In the genomic region with DNA sequence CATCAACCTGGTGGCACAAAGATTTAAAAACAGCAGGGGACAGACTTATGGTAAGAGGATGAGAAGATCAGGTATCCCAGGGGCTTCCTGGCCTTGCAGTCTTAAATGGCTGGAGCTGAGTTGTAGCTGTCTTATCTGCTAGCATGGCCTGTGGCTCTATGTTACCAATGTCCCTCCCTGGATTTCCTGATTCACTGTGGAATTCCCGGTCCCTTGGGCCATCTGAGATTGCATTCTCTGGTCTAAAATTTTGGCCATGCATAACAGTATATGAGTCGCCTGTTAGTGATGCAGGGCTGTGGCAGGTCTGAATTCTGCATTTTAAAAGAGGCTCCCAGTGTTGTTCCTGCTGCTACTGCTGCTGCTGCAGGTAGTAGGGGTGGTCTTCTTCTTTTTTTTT, we compare ENCODE assay signal across 17 mouse cellular contexts.
"Had no signal": no experiment of that assay in that cellular context is flagged by ENCODE, and none has a peak within 500 bp of the region (broad histone marks: within the 10 kb centered on the region; RNA-seq: fewer than 3 reads in every experiment).

No protein-coding gene starts in this region.

- H3K27ac ChIP-seq: kidney, embryonic 15.5 days; limb, embryonic 12.5 days; limb, embryonic 15.5 days; liver, embryonic 14.5 days; macrophage; stomach, postnatal 0 days had no signal

- H3K4me2 ChIP-seq: kidney, embryonic 15.5 days; limb, embryonic 12.5 days; limb, embryonic 15.5 days; liver, embryonic 11.5 days; lung, embryonic 14.5 days had no signal

- H3K27me3 ChIP-seq: kidney, embryonic 15.5 days; limb, embryonic 12.5 days; limb, embryonic 15.5 days had no signal

- H3K9me3 ChIP-seq: kidney, embryonic 15.5 days; limb, embryonic 12.5 days; limb, embryonic 15.5 days had no signal

- DNase-seq: kidney, adult 8-10 months; kidney, postnatal 10 days; kidney, postnatal 4 days; left cerebral cortex, postnatal 4 days; liver, postnatal 0 days; lung, embryonic 14.5 days; midbrain, embryonic 14.5 days; thymus, adult 18-20 months; thymus, postnatal 36 days had no signal

- H3K4me1 ChIP-seq: limb, embryonic 12.5 days; limb, embryonic 15.5 days had no signal

- H3K36me3 ChIP-seq: kidney, embryonic 15.5 days; limb, embryonic 12.5 days; limb, embryonic 15.5 days had no signal

- H3K4me3 ChIP-seq: kidney, embryonic 15.5 days; limb, embryonic 12.5 days; limb, embryonic 15.5 days had no signal

- H3K9ac ChIP-seq: kidney, embryonic 15.5 days; limb, embryonic 12.5 days; limb, embryonic 15.5 days; liver, embryonic 14.5 days; liver, postnatal 0 days; lung, embryonic 14.5 days had no signal

- ATAC-seq: liver, postnatal 0 days; lung, postnatal 0 days had no signal
